Mouse (Mus musculus) liver, embryonic 15.5 days (tissue): ENCODE data around the gene Osbpl3. TPM values are rescaled to one million over a fixed set of nuclear protein-coding genes. Genes with fewer than 3 reads are reported as not detected.
A peak's percentile ranks its signal among the peaks of the same experiment; 100 is the strongest.

Experiments used
- ATAC-seq: fragments of 200-750 bp; cut with Nextera tagmentation; 2 replicates; pipeline ENCODE4 v1.8.0; 2017; ENCODE audit warnings: moderate number of reproducible peaks, mild to moderate bottlenecking, moderate library complexity; ENCODE audit not compliant: insufficient read depth
- H3K27ac ChIP-seq: fragments of 300-500 bp; sonication (generic); replicated peaks from 2 replicates; pipeline ENCODE4 v1.5.1; 2015; ENCODE audit warnings: mild to moderate bottlenecking, inconsistent platforms
- H3K27me3 ChIP-seq: fragments of 300-500 bp; sonication (generic); 2 replicates; pipeline ENCODE4 v1.6.1; 2015; ENCODE audit warnings: mild to moderate bottlenecking, inconsistent platforms
- H3K36me3 ChIP-seq: fragments of 300-500 bp; sonication (generic); replicated peaks from 2 replicates; pipeline ENCODE4 v1.6.1; 2015; ENCODE audit warnings: moderate library complexity, mild to moderate bottlenecking, inconsistent platforms
- H3K4me1 ChIP-seq: fragments of 300-500 bp; sonication (generic); replicated peaks from 2 replicates; pipeline ENCODE4 v1.6.1; 2015; ENCODE audit warnings: inconsistent platforms
- H3K4me2 ChIP-seq: fragments of 300-500 bp; sonication (generic); 2 replicates; pipeline ENCODE4 v1.6.1; 2015; ENCODE audit warnings: moderate library complexity, mild to moderate bottlenecking, inconsistent platforms
- H3K4me3 ChIP-seq: fragments of 300-500 bp; sonication (generic); replicated peaks from 2 replicates; pipeline ENCODE4 v1.5.1; 2015; ENCODE audit warnings: mild to moderate bottlenecking, inconsistent platforms
- H3K9ac ChIP-seq: fragments of 300-500 bp; sonication (generic); 2 replicates; pipeline ENCODE4 v1.6.1; 2015; ENCODE audit warnings: moderate library complexity, mild to moderate bottlenecking, inconsistent platforms
- H3K9me3 ChIP-seq: fragments of 300-500 bp; sonication (generic); replicated peaks from 2 replicates; pipeline ENCODE4 v1.6.1; 2016; ENCODE audit warnings: inconsistent platforms
- WGBS: fragments of 180-500 bp; shearing (Covaris S2); methylation state at CpG from one replicate; pipeline ENCODE4 v1.1.7; 2015; ENCODE audit warnings: mixed read lengths; ENCODE audit not compliant: insufficient replicate concordance; 5-methylcytosine and 5-hydroxymethylcytosine counted together
- polyA plus RNA-seq: library from polyadenylated mRNA; unstranded; fragments of >200 nt; fragmentation: Nextera tagmentation; extraction: Ambion mirVana; gene quantifications from 2 replicates; pipeline ENCODE4 v1.2.1, GENCODE M21; 2015

Osbpl3 gene
- polyA plus RNA-seq, 1 experiment from 2014 or later: 0.64 TPM

DNA sequence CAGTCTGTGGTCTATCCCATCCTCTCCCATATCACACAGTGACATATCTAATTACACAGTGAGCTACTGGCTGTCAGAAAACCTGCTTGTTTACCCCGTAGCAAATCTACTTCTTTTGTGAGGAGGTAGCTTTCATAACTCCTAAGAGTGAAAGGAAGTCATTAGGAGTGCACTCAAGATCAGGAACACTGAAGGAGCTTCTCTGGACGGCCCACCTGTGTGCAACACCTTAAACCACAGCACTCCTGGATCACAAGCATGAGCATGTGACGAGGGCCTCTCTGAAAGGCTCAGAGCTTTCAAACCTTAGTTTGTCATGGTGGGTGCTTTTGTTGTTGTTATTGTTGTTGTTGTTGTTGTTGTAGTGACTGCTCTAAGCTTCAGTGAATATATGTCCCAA lies 10.4 kb upstream of the Osbpl3 start:
- ATAC-seq: no peak
- no peak overlapping the region for H3K9ac ChIP-seq
- H3K4me3 ChIP-seq: no peak overlapping the region
- no peaks in the 10 kb centered on the region for H3K4me1 ChIP-seq
- no peak overlapping the region for H3K4me2 ChIP-seq
- WGBS: 45% methylated on average over 3 of the region's 3 CpGs
- no peak overlapping the region for H3K27ac ChIP-seq
- no peaks in the 10 kb centered on the region for H3K9me3 ChIP-seq
- H3K27me3 ChIP-seq: no peaks in the 10 kb centered on the region
- H3K36me3 ChIP-seq: no peaks in the 10 kb centered on the region

DNA sequence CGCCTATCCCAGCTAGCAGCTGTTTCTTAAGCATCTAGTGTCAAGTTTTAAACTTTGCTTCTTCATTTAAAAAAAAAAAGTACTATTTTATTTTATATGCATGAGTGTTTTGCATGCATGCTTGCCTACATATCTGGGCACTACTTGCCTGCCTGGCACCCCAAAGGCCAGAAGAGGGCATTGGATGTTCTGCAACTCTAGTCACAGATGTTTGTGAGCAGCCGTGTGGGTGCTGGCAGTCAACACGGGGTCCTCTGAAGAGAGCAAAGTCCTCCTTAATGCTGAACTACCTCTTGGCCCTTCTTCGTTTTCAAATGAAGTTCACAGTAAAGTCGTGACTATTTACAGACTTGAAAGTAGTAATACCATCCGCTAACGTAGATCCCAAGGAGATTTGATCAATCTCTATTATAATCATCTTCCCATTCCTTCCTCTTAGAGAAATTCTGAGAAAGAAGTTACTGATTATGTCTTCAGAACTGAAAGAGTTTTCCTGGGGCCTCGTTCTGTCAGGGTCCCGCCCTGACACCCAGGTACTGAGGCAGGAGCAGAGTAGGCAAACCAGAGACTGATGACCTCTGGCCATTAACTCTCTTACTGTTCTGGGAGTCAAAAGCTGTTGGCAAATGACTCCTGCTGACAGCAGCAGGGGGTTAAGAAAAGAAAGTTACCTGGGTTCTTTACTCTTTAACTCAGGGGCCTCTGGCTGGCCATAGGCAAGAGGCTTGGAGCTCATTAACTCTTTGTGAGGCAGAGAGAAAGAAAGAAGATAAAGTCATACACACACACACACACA lies 8.9 kb upstream of the Osbpl3 start:
- no peaks in the 10 kb centered on the region for H3K36me3 ChIP-seq
- 58% methylated on average over 9 of the region's 9 CpGs for WGBS
- no peak overlapping the region for H3K27ac ChIP-seq
- no peak overlapping the region for H3K4me3 ChIP-seq
- H3K9me3 ChIP-seq: no peaks in the 10 kb centered on the region
- H3K9ac ChIP-seq: no peak overlapping the region
- H3K4me1 ChIP-seq: no peaks in the 10 kb centered on the region
- no peak overlapping the region for H3K4me2 ChIP-seq
- H3K27me3 ChIP-seq: no peaks in the 10 kb centered on the region
- ATAC-seq: no peak

DNA sequence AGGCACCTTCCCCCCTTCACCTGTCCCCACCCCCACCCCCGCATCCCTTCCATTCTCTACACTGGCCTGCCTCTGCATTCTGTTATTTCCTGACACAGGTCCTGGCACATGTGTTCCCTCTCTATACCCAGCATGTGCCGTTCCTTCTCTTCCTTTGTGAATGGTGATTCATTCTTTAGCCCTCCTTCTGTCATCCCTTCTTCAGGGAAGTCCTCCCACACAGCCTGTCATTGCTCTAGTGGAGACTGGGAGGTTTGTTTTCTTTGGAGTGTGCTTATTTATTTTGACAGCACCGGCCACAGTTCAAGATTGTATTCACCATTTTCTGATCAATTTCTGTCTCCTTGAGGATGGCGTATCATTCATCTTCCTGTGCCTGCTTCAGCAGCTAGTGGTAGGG lies 6.0 kb upstream of the Osbpl3 start:
- no peak overlapping the region for H3K27ac ChIP-seq
- H3K27me3 ChIP-seq: peaks cover 7% of the 10 kb centered on the region; the same call in 1 of the 2 replicates

DNA sequence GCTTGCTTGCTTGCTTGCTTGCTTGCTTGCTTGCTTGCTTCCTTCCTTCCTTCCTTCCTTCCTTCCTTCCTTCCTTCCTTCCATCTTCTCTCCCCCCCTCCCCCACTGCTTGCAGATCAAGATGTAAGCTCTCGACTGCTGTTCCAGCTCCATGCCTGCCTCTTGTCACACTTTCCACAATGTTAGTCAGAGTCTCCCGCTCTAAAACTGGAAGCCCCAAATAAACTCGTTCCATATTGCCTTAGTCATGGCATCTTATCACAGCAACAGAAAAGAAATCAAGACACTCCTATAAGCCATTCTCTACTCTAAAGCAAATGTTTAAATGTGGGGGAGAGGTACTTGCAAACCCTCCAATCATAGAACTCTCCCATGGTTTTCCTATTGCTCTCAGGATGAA lies 5.6 kb upstream of the Osbpl3 start:
- H3K27ac ChIP-seq: no peak overlapping the region
- WGBS: 56% methylated on average over 3 of the region's 3 CpGs
- no peak overlapping the region for H3K4me3 ChIP-seq
- H3K27me3 ChIP-seq: peaks cover 11% of the 10 kb centered on the region
- H3K36me3 ChIP-seq: no peaks in the 10 kb centered on the region
- H3K9ac ChIP-seq: no peak overlapping the region
- H3K4me1 ChIP-seq: no peaks in the 10 kb centered on the region
- no peaks in the 10 kb centered on the region for H3K9me3 ChIP-seq
- ATAC-seq: no peak
- no peak overlapping the region for H3K4me2 ChIP-seq

More for the DNA sequence above, 6.0 kb upstream of the Osbpl3 start:
- H3K9ac ChIP-seq: no peak overlapping the region
- no peak overlapping the region for H3K4me2 ChIP-seq
- 61% methylated on average over 4 of the region's 4 CpGs for WGBS
- no peaks in the 10 kb centered on the region for H3K4me1 ChIP-seq
- no peaks in the 10 kb centered on the region for H3K9me3 ChIP-seq
- no peak for ATAC-seq
- no peak overlapping the region for H3K4me3 ChIP-seq
- H3K36me3 ChIP-seq: no peaks in the 10 kb centered on the region

DNA sequence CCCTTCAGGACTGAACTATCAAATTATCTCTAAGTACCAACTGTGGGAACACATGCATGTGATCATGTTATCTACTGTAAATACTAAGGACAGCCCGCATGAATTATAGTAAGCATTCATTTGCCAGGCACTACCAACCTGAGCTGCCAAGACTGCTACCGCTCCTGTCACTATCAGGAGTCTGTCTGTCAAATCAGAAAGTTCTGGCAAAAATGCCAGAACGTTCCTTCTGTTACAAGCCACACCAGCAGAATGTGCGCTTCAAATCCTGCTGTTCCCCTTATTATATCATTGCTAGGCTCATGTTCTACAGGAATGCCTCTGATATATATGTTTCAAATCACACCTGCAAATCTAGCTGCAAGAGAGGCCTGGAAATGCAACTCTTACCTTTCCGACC lies 4.6 kb upstream of the Osbpl3 start:
- WGBS: 58% methylated on average over 5 of the region's 5 CpGs
- Histone ChIP-seq H3K4me2 (no peak overlapping the region), H3K36me3 (no peaks in the 10 kb centered on the region), H3K4me3 (no peak overlapping the region), H3K27me3 (peaks cover 21% of the 10 kb centered on the region), H3K9ac (no peak overlapping the region), H3K9me3 (no peaks in the 10 kb centered on the region), H3K4me1 (peaks cover 9% of the 10 kb centered on the region), H3K27ac (no peak overlapping the region)
- ATAC-seq: no peak

DNA sequence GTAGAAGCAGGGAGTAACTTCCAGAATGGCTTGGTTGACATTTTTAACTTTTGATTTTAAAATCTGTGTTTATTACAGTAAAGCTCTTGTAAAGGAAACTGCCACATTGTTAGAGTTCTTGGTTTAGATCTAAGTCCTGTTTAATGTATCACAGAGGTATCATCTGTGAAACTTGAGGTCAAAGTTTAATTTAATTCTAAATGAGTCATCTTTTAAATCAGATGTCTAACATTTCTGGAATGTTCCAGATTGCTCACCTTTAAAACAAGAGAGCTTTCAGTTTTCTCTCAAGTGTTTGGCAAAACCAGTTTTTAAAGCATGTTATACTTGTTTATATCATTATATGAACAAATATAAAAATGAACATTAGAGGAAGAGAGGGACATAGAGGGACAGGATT lies 4.2 kb upstream of the Osbpl3 start:
- Histone ChIP-seq H3K4me3 (no peak overlapping the region), H3K9me3 (no peaks in the 10 kb centered on the region), H3K36me3 (no peaks in the 10 kb centered on the region), H3K4me2 (no peak overlapping the region), H3K9ac (no peak overlapping the region), H3K27ac (no peak overlapping the region), H3K27me3 (peaks cover 25% of the 10 kb centered on the region), H3K4me1 (peaks cover 13% of the 10 kb centered on the region)
- no peak for ATAC-seq

DNA sequence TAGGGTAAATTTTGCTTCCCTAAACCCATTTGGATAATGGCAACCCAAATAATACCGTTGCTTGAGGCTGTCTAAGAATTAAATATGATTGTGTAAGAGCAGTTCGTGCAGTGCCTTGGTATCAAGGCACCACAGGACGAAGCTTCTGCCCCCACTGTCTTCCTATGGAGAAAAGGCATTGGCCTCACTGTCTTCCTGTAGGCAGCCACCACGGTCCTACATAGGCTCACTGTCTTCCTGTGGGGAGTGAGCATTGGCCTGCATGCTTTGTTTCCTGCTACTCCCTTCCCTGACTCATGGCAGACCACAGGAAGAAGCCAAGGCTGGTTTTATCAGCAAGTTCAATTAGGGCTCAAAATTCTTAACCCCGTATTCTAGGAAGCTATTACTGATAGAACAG lies 3.3 kb upstream of the Osbpl3 start:
- no peak for ATAC-seq
- Histone ChIP-seq H3K27me3 (peaks cover 34% of the 10 kb centered on the region), H3K36me3 (no peaks in the 10 kb centered on the region), H3K4me3 (no peak overlapping the region), H3K4me2 (no peak overlapping the region), H3K27ac (no peak overlapping the region), H3K9me3 (no peaks in the 10 kb centered on the region), H3K9ac (no peak overlapping the region), H3K4me1 (peaks cover 16% of the 10 kb centered on the region)
- WGBS: 19% methylated on average over 5 of the region's 5 CpGs

DNA sequence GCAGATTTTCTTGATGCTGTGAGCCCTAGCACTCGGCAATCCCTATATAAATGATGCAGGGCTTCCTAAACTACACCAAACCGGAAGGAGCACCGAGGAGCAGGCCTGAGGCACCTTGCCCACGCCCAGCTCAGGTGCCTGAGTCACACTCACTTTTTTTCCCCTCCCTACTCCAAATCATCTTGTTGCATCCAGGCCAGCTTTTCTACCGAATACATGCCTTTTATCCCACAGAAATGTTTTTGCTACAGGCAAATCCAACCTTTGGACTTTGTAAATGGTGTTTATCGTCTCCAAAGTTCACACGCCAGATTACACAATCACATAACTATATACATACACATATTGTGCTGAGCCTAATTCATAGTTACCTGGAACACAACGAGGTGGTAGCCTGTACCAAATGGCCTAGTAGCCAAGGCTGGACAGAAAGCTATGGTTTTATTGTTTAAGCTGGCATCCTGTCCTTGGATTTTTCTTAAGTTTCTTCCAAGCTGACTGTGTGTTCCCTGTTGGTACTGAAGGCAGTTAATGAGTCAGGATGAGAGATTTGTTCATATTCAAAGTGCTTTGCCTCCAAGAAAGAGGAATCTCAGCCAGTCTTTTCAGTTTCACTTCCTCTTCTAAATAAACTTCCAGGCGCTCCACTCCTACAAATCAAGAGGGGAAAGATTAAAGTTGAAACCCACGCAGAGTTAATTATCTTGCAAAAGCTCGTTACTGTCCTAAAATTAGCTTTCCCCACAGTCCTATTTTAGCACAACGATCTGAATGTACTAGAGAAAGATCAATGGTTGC lies 1.7 kb upstream of the Osbpl3 start:
- H3K9ac ChIP-seq: no peak overlapping the region
- WGBS: 60% methylated on average over 12 of the region's 12 CpGs
- H3K27me3 ChIP-seq: peaks cover 41% of the 10 kb centered on the region
- peaks cover 16% of the 10 kb centered on the region for H3K4me1 ChIP-seq
- no peak overlapping the region for H3K4me2 ChIP-seq
- no peaks in the 10 kb centered on the region for H3K9me3 ChIP-seq
- H3K36me3 ChIP-seq: no peaks in the 10 kb centered on the region
- no peak overlapping the region for H3K27ac ChIP-seq
- no peak overlapping the region for H3K4me3 ChIP-seq
- no peak for ATAC-seq

DNA sequence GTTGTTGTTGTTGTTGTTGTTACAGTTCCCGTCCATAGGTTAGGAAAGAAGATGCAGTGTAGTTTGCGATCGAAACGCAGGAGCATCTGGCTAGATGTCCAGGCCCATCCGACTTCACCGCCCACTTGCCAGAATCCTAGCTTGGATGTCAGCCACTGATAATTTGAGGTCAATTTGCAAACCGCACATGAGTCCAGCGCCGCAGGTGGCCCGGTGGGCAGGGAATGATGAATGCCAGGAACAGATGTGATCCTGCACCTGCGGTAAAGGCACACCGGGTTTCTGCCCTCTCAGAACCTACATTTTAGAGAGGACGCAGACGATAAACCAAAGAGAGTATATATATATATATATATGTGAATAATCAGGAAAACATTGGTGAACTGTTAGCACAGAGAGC lies 705 bp upstream of the Osbpl3 start:
- no peak for ATAC-seq

DNA sequence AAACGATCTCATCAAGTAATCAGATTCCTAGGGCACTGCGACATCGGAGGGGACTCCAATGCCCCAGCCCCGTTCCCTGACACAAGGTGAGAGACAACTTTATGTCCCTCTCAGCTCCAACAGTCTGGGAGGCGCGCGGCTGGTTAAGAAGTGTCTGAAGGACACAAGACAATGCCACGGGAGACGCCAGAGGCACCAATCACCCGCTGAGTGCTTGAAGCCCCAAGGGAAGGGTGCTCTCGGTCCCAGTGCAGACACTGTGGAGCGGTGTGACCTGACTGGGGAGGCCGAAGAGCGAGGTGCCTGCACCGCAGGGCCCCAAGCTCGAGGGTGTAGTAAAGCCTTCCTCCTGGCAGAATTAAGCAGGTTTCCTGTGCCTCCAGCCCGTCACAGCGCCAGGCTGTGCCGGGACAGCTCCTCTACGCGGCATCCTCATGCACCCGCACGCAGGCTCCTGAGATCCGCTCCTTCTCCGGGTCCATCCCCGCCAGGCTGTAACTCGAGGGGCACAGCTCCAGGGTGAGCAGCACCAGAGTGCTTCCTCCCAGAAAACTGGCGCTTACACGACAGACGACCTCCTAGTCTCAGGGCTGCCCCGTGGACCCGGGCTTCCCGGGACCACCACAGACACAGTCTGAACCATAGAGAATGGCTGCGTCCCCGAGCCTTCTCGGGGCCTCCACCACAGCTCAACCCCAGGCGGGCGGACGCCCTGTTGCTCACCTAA lies 736 bp downstream of the Osbpl3 start:
- H3K4me3 ChIP-seq: peak overlapping the region; percentile 55
- H3K4me2 ChIP-seq: peak overlapping the region; percentile 81
- 0 out of 2 replicates have a peak, but pooled peaks have one; percentile 11 for ATAC-seq
- H3K27ac ChIP-seq: no peak overlapping the region
- no peaks in the 10 kb centered on the region for H3K9me3 ChIP-seq
- no peaks in the 10 kb centered on the region for H3K36me3 ChIP-seq
- H3K27me3 ChIP-seq: peaks cover 41% of the 10 kb centered on the region
- peaks cover 16% of the 10 kb centered on the region for H3K4me1 ChIP-seq
- peak overlapping the region; percentile 29; the same call in 1 of the 2 replicates for H3K9ac ChIP-seq
- 1% methylated on average over 39 of the region's 39 CpGs for WGBS

More for the DNA sequence above, 705 bp upstream of the Osbpl3 start:
- WGBS: 69% methylated on average over 14 of the region's 14 CpGs
- H3K4me1 ChIP-seq: peaks cover 16% of the 10 kb centered on the region
- no peak overlapping the region for H3K27ac ChIP-seq
- H3K27me3 ChIP-seq: peaks cover 41% of the 10 kb centered on the region
- H3K36me3 ChIP-seq: no peaks in the 10 kb centered on the region
- H3K9ac ChIP-seq: no peak overlapping the region
- peak overlapping the region; percentile 81; the same call in 1 of the 2 replicates for H3K4me2 ChIP-seq
- H3K9me3 ChIP-seq: no peaks in the 10 kb centered on the region
- H3K4me3 ChIP-seq: no peak overlapping the region

DNA sequence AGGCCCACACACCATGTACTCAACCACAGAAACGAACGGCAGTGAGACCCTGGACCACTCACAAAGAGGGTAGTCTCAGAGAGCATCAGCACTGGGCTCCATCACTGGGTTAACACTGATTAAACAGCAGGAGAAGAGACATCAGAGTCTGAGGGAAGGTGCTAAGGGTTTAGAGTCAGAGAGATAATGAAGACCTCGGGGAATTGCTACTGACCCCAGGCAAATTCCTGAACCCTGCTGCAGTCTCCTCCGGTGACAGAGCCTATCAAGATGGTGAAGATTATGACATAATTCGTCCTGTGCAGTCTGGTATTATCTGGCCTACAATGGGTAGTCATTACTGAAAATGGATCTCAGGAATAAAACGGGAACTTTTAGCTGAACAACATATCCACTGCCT lies 2.4 kb downstream of the Osbpl3 start:
- Histone ChIP-seq H3K27me3 (peaks cover 41% of the 10 kb centered on the region), H3K36me3 (no peaks in the 10 kb centered on the region), H3K27ac (no peak overlapping the region), H3K4me3 (no peak overlapping the region), H3K9ac (no peak overlapping the region), H3K4me2 (no peak overlapping the region), H3K4me1 (peaks cover 16% of the 10 kb centered on the region), H3K9me3 (no peaks in the 10 kb centered on the region)
- WGBS: 44% methylated on average over 6 of the region's 6 CpGs
- ATAC-seq: no peak
